Mouse (Mus musculus): Measurements from ENCODE around the gene Cmip.

Gene Cmip

DNA sequence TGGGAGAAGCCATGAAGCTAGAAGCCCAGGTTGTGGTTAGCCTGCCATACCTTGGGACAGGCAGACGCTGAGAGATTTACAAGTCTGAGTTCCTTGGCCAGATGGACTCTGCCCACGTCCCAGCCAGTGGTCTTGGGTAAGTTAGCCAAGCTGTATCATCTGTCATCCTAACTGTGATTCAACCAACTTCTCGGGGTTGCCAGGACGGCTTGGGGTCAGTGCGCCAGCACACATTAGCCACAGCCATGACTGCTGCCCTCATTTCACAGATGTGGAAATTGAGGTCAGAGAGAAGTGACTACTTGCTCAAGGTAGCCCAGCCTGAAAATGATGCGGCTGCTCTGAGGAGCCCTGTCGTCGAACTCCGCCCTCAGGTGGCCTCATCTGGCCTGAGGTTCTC lies 68.0 kb downstream of the Cmip start:
- DNase-seq (ENCODE audit: low spot score), result no peak

DNA sequence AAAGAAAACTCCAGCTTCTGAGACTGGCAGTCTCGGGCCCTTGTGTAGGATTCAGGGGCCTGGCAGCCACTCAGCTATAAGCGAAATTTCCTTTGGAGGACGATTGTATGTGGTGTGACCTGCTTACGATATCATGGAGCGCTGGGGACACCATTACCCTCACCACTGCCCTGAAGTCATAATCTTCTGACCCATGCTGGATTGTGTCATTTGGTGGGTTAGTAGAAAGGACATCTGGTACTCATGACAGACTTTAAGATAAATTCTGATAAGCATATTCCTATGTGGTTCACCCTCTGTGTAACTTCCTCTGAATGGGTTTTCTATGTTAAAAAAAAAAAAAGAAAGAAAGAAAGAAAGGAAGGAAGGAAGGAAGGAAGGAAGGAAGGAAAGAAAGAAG lies 69.9 kb downstream of the Cmip start:
- DNase-seq (ENCODE audit: low spot score), result no peak

DNA sequence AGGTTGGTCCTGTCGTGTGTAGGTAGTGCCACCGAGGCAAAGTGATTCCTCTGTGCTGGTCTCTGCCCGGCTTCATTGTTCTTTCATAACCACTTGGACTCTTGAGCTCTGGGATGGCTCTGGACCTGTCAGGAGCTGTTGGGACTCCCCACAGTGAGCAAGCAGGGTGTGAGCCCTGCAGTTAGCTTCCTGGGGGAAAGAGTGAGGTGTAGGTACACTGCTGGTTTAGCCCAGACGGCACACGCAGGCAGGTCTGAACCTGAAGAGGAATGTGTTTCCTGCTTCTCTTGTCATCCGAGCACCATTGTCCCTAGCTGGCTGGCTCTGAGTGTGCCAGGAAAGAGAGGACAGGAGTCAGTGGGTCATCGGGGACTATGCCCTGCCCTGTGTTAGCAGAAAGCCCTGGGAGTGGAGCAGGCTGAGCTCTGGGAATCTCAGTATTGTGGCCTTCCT lies 70.5 kb downstream of the Cmip start:
- no peak for DNase-seq (ENCODE audit: low spot score)

DNA sequence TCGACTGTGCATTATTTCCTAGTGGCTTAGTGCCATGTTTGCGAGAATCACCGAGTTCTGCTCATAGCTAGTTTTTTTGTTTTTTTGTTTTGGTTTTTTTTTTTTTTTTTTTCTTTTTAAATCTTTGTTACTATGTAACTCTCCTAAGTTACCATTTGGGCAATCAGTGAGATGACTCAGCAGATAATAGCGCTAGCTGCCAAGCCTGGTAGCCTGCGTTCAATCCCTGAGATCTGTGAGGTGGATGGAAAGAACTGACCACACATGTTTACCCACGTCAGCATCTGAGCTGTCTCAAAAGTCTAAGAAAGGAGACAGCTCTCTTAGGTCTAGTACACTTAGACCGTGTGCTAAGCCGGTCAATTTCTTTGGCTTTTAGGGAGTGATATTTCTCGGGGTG lies 71.9 kb downstream of the Cmip start:
- DNase-seq (ENCODE audit: low spot score), result peak; percentile 59

DNA sequence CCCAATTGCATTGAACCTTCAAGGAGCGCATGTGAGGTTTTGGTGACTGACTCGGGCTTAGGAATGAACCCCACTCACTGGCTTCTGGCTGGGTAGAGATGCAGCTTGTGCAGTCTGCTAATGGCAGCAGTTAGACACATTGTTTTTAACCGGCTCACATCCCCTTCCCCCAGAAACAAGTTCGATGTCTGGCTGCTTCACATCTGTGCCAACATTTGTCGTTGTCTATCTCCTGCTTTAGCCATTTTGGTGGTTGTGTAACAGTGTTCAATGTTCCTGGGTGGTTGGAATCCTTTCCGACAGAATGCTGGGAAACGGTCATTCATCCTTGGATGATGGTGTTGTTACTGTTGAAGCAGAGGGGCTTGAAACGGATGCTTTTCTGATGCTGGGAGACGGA lies 72.3 kb downstream of the Cmip start:
- peak; percentile 60 for DNase-seq (ENCODE audit: low spot score)

DNA sequence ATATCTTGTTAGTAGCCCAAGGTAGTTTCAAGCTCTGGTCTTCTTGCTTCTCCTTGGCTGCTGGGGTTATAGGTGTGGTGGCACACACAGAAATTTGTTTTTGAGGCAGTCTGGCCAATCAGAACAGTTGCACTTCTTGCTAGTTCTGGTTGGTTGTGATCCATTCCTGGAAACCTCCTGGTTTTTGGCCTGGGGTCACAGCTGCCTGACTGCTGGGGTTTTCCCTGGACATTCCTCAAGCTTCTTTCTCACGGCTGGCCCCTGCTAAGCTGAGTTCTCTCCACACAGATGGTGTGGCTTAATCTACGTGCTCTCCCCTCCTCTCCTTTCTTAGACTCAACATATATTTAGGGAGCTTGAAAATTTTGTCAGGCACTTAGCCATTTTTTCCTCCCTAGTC lies 73.0 kb downstream of the Cmip start:
- DNase-seq (ENCODE audit: low spot score), result no peak

DNA sequence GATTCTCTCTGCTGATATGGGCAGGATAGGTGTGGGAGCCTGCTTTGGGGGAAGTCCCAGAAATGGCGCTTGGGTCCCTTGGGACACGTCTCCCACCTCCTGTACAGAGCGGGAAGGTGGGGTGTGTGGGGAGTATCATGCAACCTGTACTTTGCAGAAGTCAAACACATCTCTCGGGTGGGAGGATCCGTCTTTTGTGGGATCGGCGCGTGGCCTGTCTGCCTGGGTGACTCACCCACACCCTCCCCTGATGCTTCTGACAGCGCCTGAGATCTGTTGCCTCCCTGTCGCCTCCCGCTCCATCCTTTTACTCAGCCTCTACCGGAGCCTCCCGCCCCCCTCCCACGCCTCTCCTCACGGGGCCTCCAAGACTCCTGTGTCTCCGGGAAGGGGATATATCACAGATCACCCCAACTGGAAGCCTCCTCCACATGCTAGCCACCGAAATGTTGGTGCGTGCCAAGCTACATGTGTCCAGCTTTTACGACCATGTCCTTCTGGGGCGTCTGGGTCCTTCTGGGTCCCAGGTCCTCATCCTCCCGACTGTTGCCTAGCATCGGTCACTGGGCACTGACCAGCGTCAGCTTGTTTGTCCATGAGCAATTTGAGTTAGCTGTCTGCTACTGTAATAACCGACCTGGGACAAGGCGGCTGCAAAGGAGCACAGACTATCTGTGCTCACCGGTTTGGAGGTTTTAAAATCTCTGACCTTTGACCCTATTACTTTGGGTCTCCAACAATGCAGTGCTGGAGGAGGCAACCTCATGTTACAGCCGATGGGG lies 75.6 kb downstream of the Cmip start:
- DNase-seq (ENCODE audit: low spot score), result no peak

DNA sequence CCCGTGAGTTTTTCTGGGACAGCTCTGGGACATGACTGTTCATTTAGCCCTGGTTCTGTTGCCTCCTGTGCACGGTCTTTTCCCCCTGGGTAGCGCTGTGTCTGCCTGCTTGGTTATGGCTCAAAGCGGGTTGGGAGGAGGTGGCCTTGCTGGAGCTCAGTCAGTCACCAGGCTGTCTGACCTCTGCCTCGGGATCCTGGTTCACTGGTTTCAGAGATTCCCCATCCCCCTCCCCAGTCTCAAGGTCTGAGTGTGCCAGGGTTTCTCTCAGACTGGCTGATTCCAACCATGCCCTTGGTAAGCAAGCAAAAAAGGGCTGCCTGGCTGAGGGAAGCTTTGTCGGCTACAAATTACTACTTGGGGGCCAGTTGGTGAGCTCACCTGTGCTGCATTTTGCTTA lies 76.8 kb downstream of the Cmip start:
- DNase-seq (ENCODE audit: low spot score), result peak; percentile 26

DNA sequence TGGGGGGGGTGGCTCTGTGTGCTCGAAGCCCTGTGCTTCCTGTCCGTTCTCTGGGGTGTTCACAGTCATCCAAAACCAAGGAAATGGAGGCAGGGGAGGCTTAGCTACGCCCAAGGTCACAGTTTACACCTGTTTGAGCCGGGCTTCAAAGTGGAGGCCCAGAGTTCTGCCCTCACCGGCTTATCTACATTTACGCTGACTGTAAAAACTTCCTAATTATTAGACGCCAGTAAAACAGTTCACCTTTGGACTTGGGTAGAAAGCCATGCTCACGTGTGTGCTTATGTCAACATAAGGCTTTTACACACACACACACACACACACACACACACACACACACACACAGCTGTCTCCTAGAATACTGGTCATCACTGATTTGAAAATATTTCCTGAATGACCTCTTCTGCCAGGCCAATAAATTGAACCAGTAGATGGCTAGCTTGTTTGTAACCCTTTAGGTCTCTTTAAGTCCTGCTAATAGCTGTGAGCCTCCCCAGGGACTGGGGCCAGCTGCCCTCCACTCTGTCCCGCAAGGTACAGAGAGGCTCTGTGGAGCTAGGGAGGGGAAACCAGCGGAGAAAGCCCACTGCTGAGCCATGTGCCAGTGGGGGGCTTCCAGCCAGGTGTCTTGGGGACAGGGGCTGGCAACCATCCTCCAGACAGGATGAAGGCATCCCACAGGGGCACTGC lies 77.3 kb downstream of the Cmip start:
- DNase-seq (ENCODE audit: low spot score), result no peak

DNA sequence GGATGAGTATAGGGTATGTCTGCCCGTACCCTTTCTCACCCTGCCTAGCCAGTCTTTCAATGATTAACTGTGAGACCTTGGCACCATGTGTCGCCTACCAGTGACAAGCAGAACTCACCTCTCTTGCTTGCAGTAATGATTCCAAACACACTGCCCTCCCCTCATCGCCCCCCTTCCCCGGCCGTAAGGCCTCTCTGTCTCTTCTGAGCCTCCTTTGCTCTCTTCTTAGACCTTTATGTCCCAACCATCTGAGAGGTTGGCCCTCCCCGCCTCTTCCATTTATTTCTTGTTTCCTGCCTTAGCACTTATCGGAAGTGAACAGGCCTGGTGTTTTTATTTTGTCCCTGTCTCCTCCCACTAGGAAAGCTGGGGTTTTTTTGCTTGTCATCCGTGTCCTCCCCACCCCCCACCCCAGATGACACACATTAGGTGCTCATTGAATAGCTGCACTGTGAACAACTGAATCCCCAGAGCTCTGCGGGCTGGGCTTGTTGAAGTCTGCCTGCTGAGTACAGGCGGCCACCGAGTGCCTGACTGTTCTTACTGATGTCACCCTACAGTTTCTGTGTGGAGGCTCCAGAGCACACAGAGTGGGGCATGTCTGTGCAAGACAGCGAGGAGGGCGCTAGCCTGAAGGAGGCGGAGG lies 78.0 kb downstream of the Cmip start:
- DNase-seq (ENCODE audit: low spot score), result no peak

DNA sequence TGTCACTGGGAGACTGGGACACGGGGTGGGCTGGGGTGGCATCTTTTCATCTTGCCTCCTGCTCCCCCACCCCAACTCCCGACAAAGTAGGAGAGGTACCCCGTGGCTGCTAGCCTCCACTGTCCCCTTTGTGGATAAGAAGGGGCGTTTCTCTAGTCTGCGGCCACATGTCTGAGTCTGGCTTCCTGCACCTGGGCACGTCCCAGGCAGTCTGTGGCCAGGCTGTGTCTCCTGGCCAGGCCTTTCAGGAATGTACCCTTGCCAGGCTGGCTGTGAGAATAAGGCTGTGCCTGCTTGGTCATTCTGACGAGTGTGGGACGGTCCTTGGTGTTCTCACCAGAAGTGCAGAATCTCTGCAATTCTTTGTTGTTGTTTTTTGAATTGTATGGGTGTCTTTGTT lies 78.6 kb downstream of the Cmip start:
- no peak for DNase-seq (ENCODE audit: low spot score)

DNA sequence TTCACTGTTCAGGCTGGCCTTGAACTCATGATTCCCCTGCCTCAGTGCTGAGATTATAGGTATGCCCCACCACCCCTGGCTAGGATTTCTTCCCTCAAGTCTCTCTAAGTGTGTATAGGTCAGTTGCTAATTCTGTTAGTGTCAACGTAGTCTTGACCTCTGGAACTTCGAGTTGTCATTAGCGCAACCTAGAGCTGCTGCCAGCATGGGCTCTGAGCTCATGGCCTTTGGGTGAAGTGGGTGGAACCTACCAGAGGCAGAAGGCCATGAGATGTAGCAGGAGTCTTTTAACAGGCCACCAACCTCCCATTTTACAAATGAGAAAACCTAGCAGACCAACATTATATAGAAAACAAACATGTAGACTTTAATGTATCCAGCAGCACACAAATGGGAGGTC lies 80.3 kb downstream of the Cmip start:
- no peak for DNase-seq (ENCODE audit: low spot score)

DNA sequence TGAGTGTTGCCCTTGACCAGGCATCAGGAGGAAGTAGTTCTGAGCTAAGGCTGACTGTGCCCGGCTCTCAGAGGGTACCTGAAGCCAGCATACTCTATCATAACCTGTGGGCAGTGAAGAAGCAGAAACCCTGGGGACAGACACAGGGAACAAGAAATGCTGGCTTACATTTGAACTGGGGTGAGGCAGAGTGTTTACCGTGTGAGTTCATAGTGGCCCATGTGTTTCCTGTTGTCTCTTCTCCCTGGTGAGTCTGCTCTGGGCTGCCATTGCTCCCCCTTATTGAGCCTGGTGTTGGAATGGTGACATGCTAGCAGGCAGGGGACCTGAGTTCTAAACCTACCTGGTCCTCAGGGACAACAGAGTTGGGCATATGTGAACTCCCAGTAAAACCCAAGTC lies 81.8 kb downstream of the Cmip start:
- DNase-seq (ENCODE audit: low spot score), result no peak

DNA sequence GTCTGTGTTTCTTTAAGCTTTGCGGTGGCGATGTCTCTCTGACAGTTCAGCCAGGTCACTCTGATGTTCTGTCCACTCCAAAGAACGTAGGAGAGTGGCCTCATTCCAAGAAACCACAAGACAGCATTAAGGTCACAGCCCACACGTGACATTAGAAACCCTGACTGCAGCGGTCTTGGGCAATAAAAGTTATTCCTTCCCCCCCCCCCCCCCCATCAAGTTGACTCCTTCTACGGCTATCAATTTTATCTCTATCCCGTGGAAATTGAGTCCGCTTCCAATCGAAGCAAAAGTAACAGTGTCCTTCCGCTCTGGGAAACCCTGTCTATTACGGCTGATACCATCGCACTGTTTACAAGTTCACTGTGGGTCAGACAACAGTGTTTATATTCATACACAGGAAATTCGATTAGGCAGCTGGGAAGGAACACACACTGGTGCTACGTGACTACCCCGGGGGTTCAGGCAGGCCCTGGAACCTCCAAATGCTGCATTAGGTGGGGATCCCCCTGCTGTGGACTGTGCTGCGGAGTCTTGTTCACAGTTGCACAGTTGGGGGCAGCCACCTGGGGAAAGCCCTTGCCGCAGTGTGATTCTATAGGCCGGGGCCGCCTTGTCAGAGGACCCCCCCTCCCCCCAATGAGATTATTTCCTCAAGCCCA lies 82.6 kb downstream of the Cmip start:
- no peak for DNase-seq (ENCODE audit: low spot score)

DNA sequence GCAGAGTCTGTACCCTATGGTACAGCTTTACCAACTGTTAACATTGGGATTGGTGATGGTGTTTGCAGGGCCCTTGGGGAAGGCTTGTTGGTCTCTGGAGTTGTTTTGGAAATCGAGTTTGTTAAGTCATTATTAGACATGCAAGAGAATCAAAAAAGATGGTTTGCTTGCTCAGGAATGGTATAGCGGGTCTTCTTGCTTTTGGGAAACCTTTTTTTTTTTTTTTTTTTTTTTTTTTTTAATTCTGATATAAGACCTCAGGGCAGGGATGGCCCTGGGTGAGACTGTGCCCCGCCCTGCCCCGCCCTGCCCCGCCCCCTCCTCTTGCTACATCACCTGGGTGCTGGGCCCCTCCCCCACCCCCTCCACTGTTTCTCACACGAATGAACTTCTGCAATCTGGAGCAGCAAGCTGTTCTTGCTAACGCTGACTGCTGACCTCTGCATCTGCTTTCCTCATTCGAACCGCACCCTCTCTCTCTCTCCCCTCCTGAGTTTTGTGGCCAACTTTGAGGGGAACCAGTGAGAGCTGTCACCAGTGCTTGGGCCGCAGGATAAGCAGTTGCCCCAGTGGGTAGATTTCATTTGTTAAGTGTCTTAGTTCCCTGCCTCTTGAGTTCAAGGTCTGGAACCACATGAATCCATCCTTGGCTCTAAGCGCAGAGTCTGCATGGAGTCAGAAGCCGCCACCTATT lies 83.2 kb downstream of the Cmip start:
- DNase-seq (ENCODE audit: low spot score), result peak; percentile 30

DNA sequence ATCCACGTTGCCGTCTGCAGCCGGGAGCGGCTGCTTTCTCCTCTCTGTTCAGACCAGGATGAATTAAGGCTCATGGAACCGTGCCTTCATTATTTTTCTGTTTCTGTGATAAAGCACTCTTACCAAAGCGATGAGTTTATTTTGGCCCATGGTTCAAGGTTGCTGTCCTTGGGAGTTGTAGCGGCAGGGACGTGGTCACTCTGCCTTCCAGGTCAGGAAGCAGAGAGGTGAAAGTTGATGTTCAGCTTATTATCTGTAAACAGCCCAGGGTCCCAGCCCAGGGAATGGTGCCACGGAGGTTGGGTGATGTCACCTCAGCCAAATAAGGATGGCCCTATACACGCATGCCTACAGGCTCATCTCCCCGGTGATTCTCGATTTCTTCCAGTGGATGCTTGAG lies 83.9 kb downstream of the Cmip start:
- DNase-seq (ENCODE audit: low spot score), result no peak

DNA sequence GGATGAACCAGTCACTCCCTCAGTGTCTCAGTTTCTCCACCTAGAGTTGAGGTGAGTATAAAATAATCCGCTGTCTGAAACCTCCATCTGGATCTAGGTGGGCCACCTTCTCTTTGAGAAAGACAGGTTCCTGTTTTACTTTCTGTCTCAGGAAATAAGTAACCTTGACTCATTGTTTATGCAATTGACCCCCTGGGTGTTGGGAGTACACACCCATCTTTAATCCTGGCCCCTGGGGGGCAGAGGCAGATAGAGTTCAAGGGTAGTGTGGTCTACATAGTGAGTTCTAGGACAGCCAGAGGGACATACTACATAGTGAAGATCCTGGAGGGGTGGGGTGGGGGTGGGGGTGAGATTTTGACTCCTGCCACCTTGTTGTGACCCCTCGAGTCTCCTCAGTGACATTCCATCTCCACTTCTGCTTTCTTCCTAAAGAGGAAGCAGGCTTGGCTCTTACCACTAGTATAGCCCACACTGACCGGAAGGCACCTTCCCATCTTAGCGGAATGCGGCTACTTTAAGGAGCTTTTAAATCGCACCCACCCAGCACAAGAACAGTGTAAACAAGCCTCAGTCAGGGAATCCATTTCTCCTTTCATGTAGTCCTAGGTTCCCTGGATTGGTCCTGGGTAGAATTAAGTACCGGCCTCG lies 86.0 kb downstream of the Cmip start:
- no peak for DNase-seq (ENCODE audit: low spot score)

DNA sequence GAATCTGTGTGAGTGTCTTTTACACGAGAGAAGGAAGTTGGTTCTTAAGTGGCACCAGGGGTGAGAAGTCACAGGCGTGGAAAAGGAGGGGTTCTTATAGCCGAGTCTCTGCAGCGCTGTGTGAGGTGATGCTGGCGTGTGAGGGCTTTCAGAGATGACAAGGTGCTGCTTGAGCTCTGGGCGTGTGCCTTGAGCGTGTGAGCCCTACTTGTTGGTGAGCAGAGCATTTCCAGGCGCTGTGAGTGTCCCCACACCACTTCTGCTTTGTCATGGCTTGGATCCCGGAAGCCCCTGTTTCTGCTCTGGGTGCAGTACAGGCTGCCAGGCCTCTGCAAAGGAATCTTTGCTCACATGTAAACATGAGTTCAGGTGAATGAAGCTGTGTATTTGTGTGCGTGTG lies 86.6 kb downstream of the Cmip start:
- no peak for DNase-seq (ENCODE audit: low spot score)

DNA sequence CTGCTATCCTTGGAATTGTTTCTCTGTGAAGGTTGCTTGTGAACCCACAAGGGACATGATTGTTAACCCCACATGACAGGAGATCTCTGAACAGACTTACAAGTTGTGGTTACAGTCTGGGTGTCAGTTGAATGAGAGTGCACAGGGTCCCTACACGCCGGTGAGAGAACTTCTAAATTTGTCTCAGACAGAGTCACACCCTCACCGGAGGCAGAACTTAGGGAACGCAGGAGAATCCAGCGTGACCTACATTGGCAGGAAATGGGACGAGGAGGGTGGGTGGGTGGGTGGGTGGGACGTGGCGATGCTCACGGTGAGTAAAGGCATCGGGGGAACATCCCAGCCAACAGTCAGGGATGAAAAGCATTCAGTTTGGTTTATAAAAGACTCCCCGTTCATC lies 88.0 kb downstream of the Cmip start:
- DNase-seq (ENCODE audit: low spot score), result no peak

DNA sequence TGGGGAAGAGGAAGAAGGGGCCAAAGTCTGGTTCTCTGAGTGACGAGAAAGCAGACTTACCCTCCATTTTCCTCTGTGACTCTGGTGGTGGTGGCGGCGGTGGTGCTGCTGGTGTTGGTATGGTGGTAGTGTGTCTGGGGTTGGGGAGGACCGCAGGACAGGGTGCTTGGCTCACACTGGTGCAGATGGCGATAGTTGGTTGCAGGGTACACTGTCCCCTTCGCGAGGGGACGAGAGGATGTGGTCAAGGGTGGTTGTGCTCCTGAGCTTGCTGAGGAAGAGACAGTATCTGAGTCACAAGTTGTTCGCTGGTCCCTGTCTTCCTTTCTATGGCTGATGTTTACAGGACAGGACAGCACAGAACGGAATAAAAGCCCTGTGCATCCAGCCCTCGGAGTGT lies 88.5 kb downstream of the Cmip start:
- DNase-seq (ENCODE audit: low spot score), result no peak

DNA sequence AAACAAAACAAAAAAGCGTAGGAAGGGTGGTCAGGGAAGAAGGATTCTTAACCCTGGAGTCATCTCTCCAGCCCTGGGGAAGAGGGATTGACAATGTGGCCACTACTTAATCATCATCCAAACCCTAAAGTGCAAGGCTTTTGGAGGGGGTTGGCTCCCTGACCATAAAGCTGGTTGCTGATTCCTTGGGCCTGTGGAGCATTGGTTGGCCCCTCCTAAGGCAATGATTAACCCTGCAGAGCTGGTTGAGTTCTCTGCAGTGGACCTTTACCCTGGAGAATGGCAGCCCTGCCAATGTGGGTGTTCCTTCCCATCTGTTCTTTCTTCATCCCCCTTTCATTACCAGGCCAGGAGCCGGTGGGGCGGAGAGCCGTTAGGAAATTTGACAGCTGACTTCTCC lies 90.7 kb downstream of the Cmip start:
- no peak for DNase-seq (ENCODE audit: low spot score)

Data from testis, postnatal 14 days (tissue).